Mouse (Mus musculus) lung, postnatal 0 days (tissue): ENCODE measurements at regions not wholly inside any gene's neighbourhood (a gene's known extent, or its start where the extent isn't known, plus 50 kb on each side); places are given as distances from the start of the nearest gene placed in this dataset.

Experiments
- CTCF ChIP-seq: IDR thresholded peaks from 2 replicates; pipeline ENCODE4 v1.5.1; 2016; ENCODE audit warnings: antibody characterized with exemption, mild to moderate bottlenecking
- EP300 ChIP-seq: IDR thresholded peaks from 2 replicates; pipeline ENCODE4 v1.6.1; 2016; ENCODE audit warnings: antibody characterized with exemption, mild to moderate bottlenecking, control low read depth

DNA sequence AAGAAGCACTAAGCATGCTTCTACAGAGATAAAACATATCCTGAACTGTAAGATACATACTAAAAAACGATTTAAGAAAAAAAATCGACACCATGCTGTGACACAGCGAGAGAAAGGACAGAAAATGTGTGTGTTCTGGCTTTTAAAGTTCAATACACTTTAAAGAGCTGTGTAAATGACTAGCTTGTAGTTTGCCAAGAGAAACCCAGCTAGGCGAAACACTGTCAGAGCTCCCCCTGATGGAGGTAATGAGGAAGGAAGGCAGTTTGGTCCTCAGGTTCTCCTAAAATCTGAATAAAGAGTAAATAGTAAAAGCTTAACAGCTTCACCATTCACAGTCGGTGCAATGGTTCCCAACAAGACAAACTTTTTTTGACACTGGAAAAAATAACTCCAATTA is 67.1 kb upstream of the Gabrg2 start:
- TF ChIP-seq CTCF (peak; percentile 49), EP300 (no peak)
